Mouse (Mus musculus): ENCODE data around the gene Hip1. TPM values are rescaled to one million over a fixed set of nuclear protein-coding genes. Genes with fewer than 3 reads are reported as not detected.

Gene Hip1
- total and polyA plus RNA-seq, 3 experiments: 22.2 to 29.6 (median 25.0) TPM

- no peak for DNase-seq
- H3K79me2 ChIP-seq (replicated peaks; ENCODE audit: control insufficient read depth, insufficient read depth, low read length): no peaks in the 10 kb centered on the region
- H3K27me3 ChIP-seq (ENCODE audit: control insufficient read depth, insufficient read depth, low read length): no peaks in the 10 kb centered on the region
- H3K27ac ChIP-seq: no peak overlapping the region
- TF ChIP-seq CTCF (IDR thresholded peaks at IDR 0.05) (no peak), POLR2A (IDR thresholded peaks at IDR 0.05; ENCODE audit: insufficient read depth, low read depth, low read length) (no peak), EP300 (IDR thresholded peaks at IDR 0.05; ENCODE audit: insufficient read depth, low read depth, low read length) (no peak)
- H3K4me1 ChIP-seq (ENCODE audit: control insufficient read depth, insufficient read depth, low read length): no peaks in the 10 kb centered on the region
- WGBS: 34% methylated on average over 3 of the region's 3 CpGs
- H3K4me3 ChIP-seq: no peak overlapping the region
- intact Hi-C loops (cut with DNase I): no loop called here
- no peak overlapping the region for H3K9ac ChIP-seq (ENCODE audit: low read depth, low read length)
- no peaks in the 10 kb centered on the region for H3K36me3 ChIP-seq (ENCODE audit: control insufficient read depth, insufficient read depth, low read length)
Observed at GRCm38 (mm10) chr5:135557671-135558070, 12.8 kb upstream of the Hip1 start.

- Histone ChIP-seq H3K4me3 (no peak overlapping the region), H3K27ac (no peak overlapping the region), H3K4me1 (ENCODE audit: control insufficient read depth, insufficient read depth, low read length) (no peaks in the 10 kb centered on the region), H3K79me2 (replicated peaks; ENCODE audit: control insufficient read depth, insufficient read depth, low read length) (no peaks in the 10 kb centered on the region), H3K9ac (ENCODE audit: low read depth, low read length) (no peak overlapping the region), H3K27me3 (ENCODE audit: control insufficient read depth, insufficient read depth, low read length) (no peaks in the 10 kb centered on the region), H3K36me3 (ENCODE audit: control insufficient read depth, insufficient read depth, low read length) (no peaks in the 10 kb centered on the region)
- TF ChIP-seq POLR2A (IDR thresholded peaks at IDR 0.05; ENCODE audit: insufficient read depth, low read depth, low read length): no peak
- no peak for TF ChIP-seq CTCF (IDR thresholded peaks at IDR 0.05)
- no peak for TF ChIP-seq EP300 (IDR thresholded peaks at IDR 0.05; ENCODE audit: insufficient read depth, low read depth, low read length)
- 38% methylated on average over 4 of the region's 4 CpGs for WGBS
- no peak for DNase-seq
- intact Hi-C loops (cut with DNase I): no loop called here
Observed at GRCm38 (mm10) chr5:135557051-135557450, 12.1 kb upstream of the Hip1 start.

GRCm38 (mm10) chr5:135556259-135556658 is 11.3 kb upstream of the Hip1 start:
- intact Hi-C loops (cut with DNase I): no loop called here
- no peak overlapping the region for H3K9ac ChIP-seq (ENCODE audit: low read depth, low read length)
- no peaks in the 10 kb centered on the region for H3K27me3 ChIP-seq (ENCODE audit: control insufficient read depth, insufficient read depth, low read length)
- H3K27ac ChIP-seq: no peak overlapping the region
- H3K4me1 ChIP-seq (ENCODE audit: control insufficient read depth, insufficient read depth, low read length): no peaks in the 10 kb centered on the region
- TF ChIP-seq EP300 (IDR thresholded peaks at IDR 0.05; ENCODE audit: insufficient read depth, low read depth, low read length) (no peak), POLR2A (IDR thresholded peaks at IDR 0.05; ENCODE audit: insufficient read depth, low read depth, low read length) (no peak), CTCF (IDR thresholded peaks at IDR 0.05) (no peak)
- DNase-seq: no peak
- H3K4me3 ChIP-seq: no peak overlapping the region
- H3K36me3 ChIP-seq (ENCODE audit: control insufficient read depth, insufficient read depth, low read length): no peaks in the 10 kb centered on the region
- no peaks in the 10 kb centered on the region for H3K79me2 ChIP-seq (replicated peaks; ENCODE audit: control insufficient read depth, insufficient read depth, low read length)
- WGBS: 60% methylated on average over 4 of the region's 4 CpGs

GRCm38 (mm10) chr5:135551591-135551990 is 6.7 kb upstream of the Hip1 start:
- H3K9ac ChIP-seq (ENCODE audit: low read depth, low read length): no peak overlapping the region
- no peak overlapping the region for H3K4me3 ChIP-seq
- no peaks in the 10 kb centered on the region for H3K79me2 ChIP-seq (replicated peaks; ENCODE audit: control insufficient read depth, insufficient read depth, low read length)
- H3K4me1 ChIP-seq (ENCODE audit: control insufficient read depth, insufficient read depth, low read length): no peaks in the 10 kb centered on the region
- intact Hi-C loops (cut with DNase I): loop anchor here (5.0 kb wide), 2 partner anchors 66 to 211 kb away; no protein-coding TSS in a partner anchor
- DNase-seq: no peak
- no peaks in the 10 kb centered on the region for H3K36me3 ChIP-seq (ENCODE audit: control insufficient read depth, insufficient read depth, low read length)
- H3K27ac ChIP-seq: no peak overlapping the region
- no peaks in the 10 kb centered on the region for H3K27me3 ChIP-seq (ENCODE audit: control insufficient read depth, insufficient read depth, low read length)
- TF ChIP-seq EP300 (IDR thresholded peaks at IDR 0.05; ENCODE audit: insufficient read depth, low read depth, low read length): no peak
- no peak for TF ChIP-seq POLR2A (IDR thresholded peaks at IDR 0.05; ENCODE audit: insufficient read depth, low read depth, low read length)
- TF ChIP-seq CTCF (IDR thresholded peaks at IDR 0.05): no peak
- 45% methylated on average over 3 of the region's 3 CpGs for WGBS

- Histone ChIP-seq H3K9ac (ENCODE audit: low read depth, low read length) (no peak overlapping the region), H3K27ac (no peak overlapping the region), H3K27me3 (ENCODE audit: control insufficient read depth, insufficient read depth, low read length) (no peaks in the 10 kb centered on the region), H3K36me3 (ENCODE audit: control insufficient read depth, insufficient read depth, low read length) (no peaks in the 10 kb centered on the region), H3K4me1 (ENCODE audit: control insufficient read depth, insufficient read depth, low read length) (no peaks in the 10 kb centered on the region), H3K79me2 (replicated peaks; ENCODE audit: control insufficient read depth, insufficient read depth, low read length) (no peaks in the 10 kb centered on the region), H3K4me3 (no peak overlapping the region)
- intact Hi-C loops (cut with DNase I): loop anchor here (5.0 kb wide), 2 partner anchors 66 to 211 kb away; no protein-coding TSS in a partner anchor
- WGBS: 25% methylated on average over 3 of the region's 3 CpGs
- no peak for DNase-seq
- TF ChIP-seq CTCF (IDR thresholded peaks at IDR 0.05) (peak; percentile 73), POLR2A (IDR thresholded peaks at IDR 0.05; ENCODE audit: insufficient read depth, low read depth, low read length) (no peak)
Observed at GRCm38 (mm10) chr5:135550910-135551309, 6.0 kb upstream of the Hip1 start.

GRCm38 (mm10) chr5:135547990-135548389 is 3.1 kb upstream of the Hip1 start:
- no peak overlapping the region for H3K4me3 ChIP-seq
- H3K79me2 ChIP-seq (replicated peaks; ENCODE audit: control insufficient read depth, insufficient read depth, low read length): no peaks in the 10 kb centered on the region
- no peaks in the 10 kb centered on the region for H3K36me3 ChIP-seq (ENCODE audit: control insufficient read depth, insufficient read depth, low read length)
- H3K9ac ChIP-seq (ENCODE audit: low read depth, low read length): no peak overlapping the region
- TF ChIP-seq POLR2A (IDR thresholded peaks at IDR 0.05; ENCODE audit: insufficient read depth, low read depth, low read length) (no peak), CTCF (IDR thresholded peaks at IDR 0.05) (no peak), EP300 (IDR thresholded peaks at IDR 0.05; ENCODE audit: insufficient read depth, low read depth, low read length) (no peak)
- peaks cover 1% of the 10 kb centered on the region; the same call in 1 of the 2 replicates for H3K4me1 ChIP-seq (ENCODE audit: control insufficient read depth, insufficient read depth, low read length)
- H3K27me3 ChIP-seq (ENCODE audit: control insufficient read depth, insufficient read depth, low read length): no peaks in the 10 kb centered on the region
- intact Hi-C loops (cut with DNase I): loop anchor here (5.0 kb wide), 3 partner anchors 36 to 229 kb away; partner anchors contain the start of genes Mdh2 and Styxl1
- no peak overlapping the region for H3K27ac ChIP-seq
- DNase-seq: no peak
- WGBS: 70% methylated on average over 2 of the region's 2 CpGs

Measured in heart, adult 2 months (tissue).